Mouse (Mus musculus) T-cell, adult 2 months (primary cell): ENCODE results near the gene Psapl1.
"Not testable (repeated sequence)": the region's sequence is repeated elsewhere in the genome, so short reads cannot be mapped to it uniquely, and the experiment has no call there.

ENCODE experiments used
- DNase-seq: peaks from one replicate; pipeline ENCODE4 v3.0.0; 2022; ENCODE audit warnings: low spot score

The Psapl1 gene

DNA sequence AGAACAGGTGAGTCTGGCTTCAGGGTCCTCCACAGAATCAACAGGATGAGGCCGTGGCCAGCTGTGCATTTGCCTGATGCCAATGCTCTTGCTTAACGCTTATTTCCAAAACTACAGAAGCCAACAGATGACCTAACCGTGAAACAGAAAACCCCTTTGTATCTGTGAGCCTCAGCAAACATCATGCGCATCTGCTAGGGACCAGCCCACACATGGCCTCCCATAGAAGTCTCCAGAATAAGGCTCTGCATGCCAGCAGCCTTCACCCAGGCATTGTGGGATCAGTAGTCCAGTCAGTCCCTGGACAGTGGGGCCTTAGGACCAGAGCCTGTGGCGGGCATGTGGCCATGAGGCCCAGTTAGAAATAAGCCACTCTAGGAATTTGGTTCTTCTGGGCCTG, 400 bp upstream of the Psapl1 start:
- DNase-seq: no peak

DNA sequence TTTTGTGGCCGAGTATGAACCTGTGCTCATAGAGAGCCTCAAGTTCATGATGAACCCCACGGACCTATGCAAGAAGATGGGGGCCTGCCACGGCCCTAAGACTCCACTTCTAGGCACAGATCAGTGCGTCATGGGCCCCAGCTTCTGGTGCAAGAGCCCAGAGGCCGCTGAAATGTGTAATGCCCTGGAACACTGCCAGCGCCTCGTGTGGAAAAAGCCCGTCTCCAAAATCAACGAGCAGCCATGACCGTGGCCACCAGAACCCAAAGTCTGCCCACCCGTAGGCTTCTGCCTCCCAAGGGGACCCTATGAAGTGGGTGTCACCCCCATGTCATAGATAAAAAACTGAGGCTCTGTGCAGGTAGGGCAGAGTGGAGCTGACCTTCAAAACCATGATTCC, 1.6 kb downstream of the Psapl1 start:
- no peak for DNase-seq

DNA sequence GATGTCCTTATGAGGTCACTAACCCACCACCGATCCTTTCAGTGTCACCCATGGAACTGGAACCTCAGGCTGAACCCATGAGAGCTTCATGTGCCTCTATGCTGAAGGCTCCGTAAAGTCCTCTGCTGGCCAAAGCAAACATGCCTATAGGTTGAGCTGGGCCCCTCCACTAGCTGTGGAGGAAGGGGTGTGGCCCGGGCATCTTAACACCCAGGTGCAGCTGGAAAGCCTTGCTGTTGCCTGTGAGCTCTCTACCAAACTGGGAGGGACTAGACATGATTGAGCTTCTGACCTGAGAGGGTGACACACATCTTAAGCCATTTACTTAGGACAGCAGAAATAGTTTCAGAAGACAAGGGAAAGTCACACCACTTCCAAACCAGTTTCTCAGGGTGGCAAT, 5.0 kb downstream of the Psapl1 start:
- no peak for DNase-seq

DNA sequence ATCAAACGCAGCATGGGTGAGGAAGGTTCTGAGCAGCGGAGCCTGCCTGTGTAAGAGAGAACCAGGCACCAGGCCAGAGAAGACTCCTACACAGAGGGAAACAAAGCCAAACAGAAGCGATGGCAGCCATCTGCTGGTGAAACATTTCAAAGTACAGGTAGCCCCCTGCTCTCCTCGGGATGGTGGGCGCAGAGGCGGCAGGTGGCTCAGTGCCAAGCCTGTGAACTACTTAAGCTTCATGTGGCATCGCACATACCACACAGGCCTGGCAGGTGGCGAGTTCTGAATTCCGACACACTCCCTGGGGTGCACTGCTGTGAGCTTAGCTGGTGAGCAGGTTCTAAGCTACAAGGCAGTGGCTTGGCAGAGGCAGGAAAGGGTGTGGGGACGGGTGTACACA, 9.5 kb downstream of the Psapl1 start:
- peak; percentile 5 for DNase-seq

DNA sequence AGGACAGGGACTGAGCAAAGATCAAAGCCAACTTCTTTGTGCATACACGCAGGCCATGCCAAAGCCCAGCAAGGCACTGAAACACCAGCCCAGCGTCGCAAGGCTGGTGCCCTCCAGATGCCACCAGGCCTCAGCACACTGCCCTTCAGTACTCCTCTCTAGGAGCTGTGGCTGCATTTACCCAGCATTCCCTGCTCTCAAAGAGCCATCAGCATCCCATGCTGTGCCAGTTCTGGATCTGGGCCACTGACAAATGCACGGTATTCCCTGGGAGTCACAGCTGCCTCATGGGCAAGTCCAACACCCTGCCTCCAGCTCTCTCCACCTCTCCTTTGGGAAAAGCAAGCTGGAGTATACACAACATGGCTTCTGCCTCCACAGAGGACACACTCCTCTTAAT, 16.3 kb downstream of the Psapl1 start:
- no peak for DNase-seq

DNA sequence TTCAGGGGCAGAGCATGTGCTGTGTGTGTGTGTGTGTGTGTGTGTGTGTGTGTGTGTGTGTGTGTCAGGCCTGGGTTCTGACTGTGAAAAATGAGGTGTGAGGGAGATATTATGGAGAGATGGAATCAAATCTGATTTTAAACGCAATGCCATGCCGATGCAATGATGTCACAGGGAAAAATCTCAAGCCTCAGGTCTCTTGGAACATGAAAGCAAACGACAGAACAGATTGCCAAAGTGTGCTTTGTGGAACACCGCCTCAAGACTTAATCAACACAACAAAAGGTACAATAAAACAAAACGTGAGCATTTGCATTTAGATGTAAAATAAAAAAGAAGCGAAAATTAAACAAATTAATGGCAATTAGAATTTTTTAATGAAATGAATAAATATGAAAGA, 16.8 kb downstream of the Psapl1 start:
- no peak for DNase-seq

DNA sequence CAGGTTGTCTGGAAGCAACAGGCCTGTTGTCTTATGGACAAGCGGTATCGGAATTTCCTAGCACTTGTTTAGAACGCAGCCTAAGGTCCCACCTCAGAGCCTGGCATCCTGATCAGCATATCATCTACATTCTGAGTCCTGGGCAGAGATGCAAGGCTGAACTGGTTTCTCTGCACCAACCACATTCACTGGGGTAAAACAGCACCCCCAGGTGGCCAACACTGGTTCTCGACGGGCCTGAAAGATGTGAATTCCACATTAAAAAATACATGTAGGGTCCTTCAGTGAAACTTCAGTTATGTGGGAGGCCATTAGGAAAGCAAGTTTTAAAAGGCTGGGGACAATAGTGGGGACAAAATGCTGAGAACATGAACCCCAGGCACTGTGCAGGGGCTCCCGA, 20.0 kb downstream of the Psapl1 start:
- DNase-seq: peak; percentile 15

DNA sequence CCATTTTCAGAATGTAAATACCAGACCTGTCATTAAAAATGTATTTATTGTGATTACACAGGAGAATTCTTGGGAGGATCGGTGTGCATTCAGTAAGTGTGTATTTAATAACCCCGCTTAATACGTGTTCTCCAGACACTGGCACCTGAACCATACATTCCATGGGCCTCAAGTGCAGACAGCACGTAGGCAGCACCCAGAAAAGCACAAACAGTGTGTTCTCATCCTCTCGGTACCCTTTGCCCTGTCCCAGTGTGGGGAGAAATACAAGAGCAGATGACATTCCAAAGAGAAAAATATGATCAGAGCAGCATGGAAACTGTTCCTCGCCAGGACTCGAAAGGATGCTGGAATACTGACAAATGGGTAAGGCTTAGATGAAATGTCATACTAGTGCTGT, 22.0 kb downstream of the Psapl1 start:
- no peak for DNase-seq

DNA sequence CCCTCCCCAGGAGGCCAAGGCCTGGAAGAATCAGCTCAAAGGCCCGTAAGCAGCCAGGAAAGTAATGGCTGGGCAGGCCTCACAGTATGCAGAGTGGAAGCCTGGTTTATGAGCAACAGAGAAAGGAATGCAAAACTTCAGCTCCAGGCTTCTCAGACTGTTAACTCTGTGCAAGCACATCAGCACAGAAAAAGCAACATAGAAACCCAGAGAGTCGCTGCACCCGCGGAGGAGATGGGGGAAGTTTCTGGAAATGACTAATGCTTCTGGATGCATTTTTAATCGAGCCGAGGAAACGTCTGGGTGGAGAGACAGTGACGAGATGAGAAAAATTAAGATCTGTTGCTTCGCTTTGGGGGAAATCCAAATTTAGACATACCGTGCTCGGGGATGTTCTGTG, 22.5 kb downstream of the Psapl1 start:
- DNase-seq: no peak

DNA sequence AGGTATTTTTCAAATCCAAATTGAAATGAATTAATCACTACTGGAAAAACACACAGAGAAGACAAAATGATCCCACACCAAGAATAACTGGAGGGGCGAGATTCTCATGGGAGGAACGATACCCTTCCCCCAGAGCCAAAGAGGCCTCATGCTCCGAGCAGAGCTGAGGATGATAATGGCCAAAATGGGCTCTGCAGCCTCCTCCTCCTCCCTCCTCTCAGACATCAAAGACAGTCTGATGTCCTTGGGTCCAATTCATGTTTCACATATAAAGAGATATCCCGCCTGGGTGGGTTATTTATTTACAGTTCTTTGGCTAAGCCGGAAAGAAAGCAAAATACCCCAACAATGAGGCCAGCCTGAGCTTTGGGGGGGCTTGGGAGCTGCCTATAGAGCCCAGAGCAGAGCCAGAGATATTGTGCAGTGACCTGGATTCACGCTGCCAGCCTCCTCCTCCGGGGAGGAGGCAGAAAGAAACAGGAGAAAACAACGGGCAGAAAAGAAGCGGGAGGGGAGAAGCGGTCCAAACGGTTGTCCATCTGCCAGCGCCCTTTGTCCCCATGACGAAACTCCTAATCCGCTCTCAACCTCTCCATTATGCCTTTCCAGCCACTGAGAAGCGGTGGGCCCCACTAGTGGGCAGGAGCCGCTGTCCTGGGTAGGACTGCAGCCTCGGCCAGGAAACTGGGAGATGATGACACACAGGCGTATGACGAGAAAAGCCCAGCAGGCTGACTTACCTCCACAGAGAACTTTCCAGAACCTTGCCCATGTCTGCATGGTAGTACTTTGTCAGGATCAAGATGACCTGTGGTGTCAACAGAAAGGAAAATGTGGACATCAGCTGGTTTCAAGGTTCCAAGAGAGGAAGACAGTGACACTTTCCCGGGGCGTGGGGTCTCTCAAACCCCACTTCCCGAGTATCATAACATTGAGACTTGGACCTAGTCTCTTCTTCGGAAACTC, 24.9 kb downstream of the Psapl1 start:
- DNase-seq: no peak

DNA sequence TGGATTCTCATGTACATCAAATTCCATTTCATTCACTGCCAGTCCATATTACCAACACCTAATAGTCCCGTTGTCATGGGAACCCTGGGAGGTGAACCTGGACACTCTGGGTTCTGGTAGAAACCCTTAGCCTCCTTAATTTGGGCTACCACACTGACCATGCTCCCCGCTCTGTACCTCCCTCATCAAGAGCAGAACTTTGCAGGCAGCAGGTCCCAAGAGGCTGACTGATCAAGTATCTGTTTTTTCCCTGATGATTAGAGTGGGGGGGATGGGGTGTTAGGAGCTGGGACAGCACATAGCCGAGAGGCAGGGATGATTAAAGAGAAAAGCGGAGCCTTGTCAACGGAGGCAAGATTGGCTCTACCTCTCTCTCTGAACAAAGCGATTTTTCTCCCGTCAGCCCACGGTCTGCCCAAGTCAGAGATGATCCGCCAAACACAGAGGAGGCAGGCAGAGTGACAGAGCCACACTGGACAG, 26.5 kb downstream of the Psapl1 start:
- no peak for DNase-seq

DNA sequence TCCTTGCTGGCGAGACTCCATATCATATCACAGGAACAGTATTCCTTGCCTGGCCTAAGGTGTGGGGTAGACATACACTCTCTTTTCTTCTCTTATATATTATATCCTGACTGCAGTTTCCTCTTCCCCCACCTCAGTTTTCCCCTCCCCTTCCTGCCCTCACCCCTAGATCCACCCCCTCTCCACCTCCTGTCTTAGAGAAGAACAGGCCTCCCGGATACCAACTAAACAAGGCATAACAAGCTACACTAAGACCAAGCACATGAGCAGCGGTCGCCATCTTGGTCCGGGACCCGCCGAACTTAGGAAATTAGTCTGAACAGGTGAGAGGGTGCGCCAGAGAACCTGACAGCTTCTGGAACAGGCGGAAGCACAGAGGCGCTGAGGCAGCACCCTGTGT, 33.7 kb downstream of the Psapl1 start:
- not testable (repeated sequence) for DNase-seq

DNA sequence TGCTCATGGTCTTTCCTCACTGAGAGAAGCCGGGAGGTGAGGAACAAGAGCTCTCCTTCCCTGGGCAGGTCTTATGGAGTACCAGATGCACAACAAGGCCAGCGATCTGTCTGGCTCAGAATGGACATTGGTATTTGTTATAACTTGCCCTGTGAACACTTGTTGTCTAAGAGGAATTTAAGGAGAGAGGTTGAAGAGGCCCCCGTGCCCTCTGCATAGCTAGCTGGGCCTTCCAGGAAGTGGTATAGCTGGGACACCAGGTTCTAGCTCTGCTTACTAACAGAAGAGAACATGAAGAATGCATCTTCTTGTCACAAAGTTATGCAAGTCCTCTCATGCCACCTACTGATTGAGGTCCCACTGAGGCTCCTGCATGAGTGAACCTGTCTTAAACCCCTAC, 44.2 kb downstream of the Psapl1 start:
- no peak for DNase-seq

DNA sequence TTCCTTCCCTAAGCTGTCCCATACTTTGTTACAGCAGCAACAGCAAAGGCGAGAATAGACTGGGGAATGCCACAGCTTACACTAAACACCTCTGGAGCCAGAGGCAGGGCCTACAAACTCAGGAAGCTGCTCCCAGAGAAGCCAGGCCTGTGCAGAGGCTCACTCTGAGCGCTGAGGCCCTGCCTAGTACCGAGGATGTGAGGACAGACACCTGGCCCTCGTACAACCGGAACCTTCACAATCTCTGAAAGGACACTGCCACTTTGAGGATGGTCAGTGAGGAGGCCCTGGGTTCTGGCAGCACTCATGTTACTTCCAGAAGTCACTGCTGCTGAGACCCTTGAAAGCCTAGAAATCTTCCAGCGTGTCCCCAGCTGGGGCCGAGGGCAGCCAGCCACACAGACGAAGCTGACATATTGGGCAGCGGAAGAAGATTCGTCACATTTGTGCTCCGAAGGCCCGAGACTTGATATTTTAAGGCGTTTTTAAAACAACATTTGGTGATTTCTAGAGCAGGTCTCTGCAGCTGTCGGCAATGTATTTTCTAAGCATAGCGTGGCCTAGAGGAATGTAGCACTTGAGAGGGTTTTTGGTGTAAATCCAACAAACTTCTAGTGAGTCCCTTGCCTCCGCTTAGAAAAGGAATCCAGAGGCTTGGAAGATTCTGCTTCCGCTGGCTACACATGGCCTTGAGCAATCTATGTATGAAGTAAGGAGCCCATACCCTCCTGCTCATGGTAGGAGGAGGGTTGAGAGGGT, 49.1 kb downstream of the Psapl1 start:
- no peak for DNase-seq

DNA sequence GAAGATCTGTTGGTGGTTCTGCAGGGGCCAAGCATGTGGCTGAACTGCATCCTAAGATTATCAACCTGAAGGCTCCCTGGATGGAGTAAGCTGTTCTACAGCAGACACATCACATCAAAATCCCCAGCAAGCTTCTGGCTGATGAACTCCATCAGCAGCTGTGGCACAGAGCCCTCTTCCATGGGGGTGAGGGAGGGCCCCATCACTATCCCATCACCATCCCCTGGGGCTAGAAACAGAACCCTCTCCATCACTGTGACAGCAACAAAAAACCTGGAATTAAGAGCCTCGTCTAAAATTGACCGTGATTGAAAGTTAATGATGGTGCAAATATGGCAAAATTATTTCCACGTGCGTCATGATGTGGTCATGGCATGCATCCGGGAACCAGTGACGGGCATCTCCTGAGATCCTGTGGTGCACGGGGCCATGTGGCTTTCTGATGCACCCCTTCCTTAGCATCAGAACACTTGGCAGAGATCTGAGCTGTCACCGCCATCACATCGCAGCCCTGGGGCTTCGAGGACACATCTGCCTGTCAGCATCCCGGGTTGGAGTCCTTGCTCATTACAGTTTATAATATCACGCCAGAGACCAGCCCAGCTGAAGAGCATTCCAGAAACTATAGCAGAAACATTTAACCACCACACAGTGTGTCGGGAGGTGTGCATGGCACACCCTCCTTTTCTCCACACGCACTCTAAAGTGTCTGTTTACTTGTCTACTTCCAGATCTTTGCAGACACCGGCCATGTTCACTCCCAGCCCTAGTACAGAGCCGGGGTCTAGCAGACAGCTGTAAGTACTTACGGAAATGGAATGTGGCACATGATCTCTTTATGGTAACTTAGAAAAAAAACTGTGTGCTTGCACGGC, 51.1 kb downstream of the Psapl1 start:
- DNase-seq: no peak
